Mouse (Mus musculus) neural tube, embryonic 11.5 days (tissue): Measurements from ENCODE around the gene Sfxn5. TPM values are rescaled to one million over a fixed set of nuclear protein-coding genes. Genes with fewer than 3 reads are reported as not detected.

Experiments used
- ATAC-seq: fragments of 200-750 bp; cut with Nextera tagmentation; 2 replicates; pipeline ENCODE4 v1.8.0; 2017; ENCODE audit warnings: moderate number of reproducible peaks, mild to moderate bottlenecking, moderate TSS enrichment, moderate library complexity; ENCODE audit not compliant: insufficient read depth, low FRiP score, low TSS enrichment
- DNase-seq: peaks from one replicate; pipeline ENCODE4 v3.0.0-alpha.2; 2015; ENCODE audit warnings: low spot score
- H3K27ac ChIP-seq: fragments of 300-500 bp; sonication (generic); 2 replicates; pipeline ENCODE4 v1.5.1; 2014; ENCODE audit warnings: low read depth, mild to moderate bottlenecking, low read length
- H3K27me3 ChIP-seq: fragments of 300-500 bp; sonication (generic); 2 replicates; pipeline ENCODE4 v1.6.1; 2014; ENCODE audit warnings: mild to moderate bottlenecking, low read length, mixed read lengths; ENCODE audit not compliant: control insufficient read depth, insufficient read depth
- H3K36me3 ChIP-seq: fragments of 300-500 bp; sonication (generic); 2 replicates; pipeline ENCODE4 v1.6.1; 2014; ENCODE audit warnings: mild to moderate bottlenecking, low read length, moderate library complexity, mixed read lengths; ENCODE audit not compliant: control insufficient read depth, insufficient read depth
- H3K4me1 ChIP-seq: fragments of 300-500 bp; sonication (generic); 2 replicates; pipeline ENCODE4 v1.6.1; 2014; ENCODE audit warnings: low read length, mixed read lengths; ENCODE audit not compliant: control insufficient read depth, insufficient read depth
- H3K4me2 ChIP-seq: fragments of 300-500 bp; sonication (generic); 2 replicates; pipeline ENCODE4 v1.6.1; 2014; ENCODE audit warnings: low read depth, mild to moderate bottlenecking, moderate library complexity
- H3K4me3 ChIP-seq: fragments of 300-500 bp; sonication (generic); 2 replicates; pipeline ENCODE4 v1.5.1; 2014; ENCODE audit warnings: low read depth, low read length
- H3K9ac ChIP-seq: fragments of 300-500 bp; sonication (generic); 2 replicates; pipeline ENCODE4 v1.6.1; 2014; ENCODE audit warnings: mild to moderate bottlenecking, low read length
- H3K9me3 ChIP-seq: fragments of 300-500 bp; sonication (generic); 2 replicates; pipeline ENCODE4 v1.6.1; 2016; ENCODE audit warnings: low read length; ENCODE audit not compliant: control insufficient read depth
- WGBS: fragments of 180-500 bp; shearing (Covaris S2); extraction: QIAGEN DNeasy Blood & Tissue Kit; methylation state at CpG from one replicate; pipeline ENCODE4 v1.1.7; 2014; 5-methylcytosine and 5-hydroxymethylcytosine counted together
- polyA plus RNA-seq: library from polyadenylated mRNA; unstranded; fragments of >200 nt; fragmentation: Nextera tagmentation; extraction: Ambion mirVana; gene quantifications from 2 replicates; pipeline ENCODE4 v1.2.1, GENCODE M21; 2014

Gene Sfxn5
- polyA plus RNA-seq, 1 experiment from 2014 or later: 5.5 TPM

- H3K4me1 ChIP-seq: 0 out of 2 replicates have a peak, but pooled peaks cover 4% of the 10 kb centered on the region
- peak overlapping the region; percentile 67; the same call in 1 of the 2 replicates for H3K9ac ChIP-seq
- H3K27me3 ChIP-seq: 0 out of 2 replicates have a peak, but pooled peaks cover 3% of the 10 kb centered on the region
- H3K4me2 ChIP-seq: peak overlapping the region; percentile 96
- H3K27ac ChIP-seq: no peak overlapping the region
- ATAC-seq (no peak), DNase-seq (no peak)
- peak overlapping the region; percentile 71 for H3K4me3 ChIP-seq
- H3K36me3 ChIP-seq: no peaks in the 10 kb centered on the region
- WGBS: 4% methylated on average over 13 of the region's 13 CpGs
- no peaks in the 10 kb centered on the region for H3K9me3 ChIP-seq
Measured at GRCm38 (mm10) chr6:85333732-85334131, 510 bp upstream of the Sfxn5 start.

- WGBS: under 1% methylated on average over 41 of the region's 41 CpGs
- ATAC-seq (peak; percentile 10; the same call in 1 of the 2 replicates), DNase-seq (peak; percentile 11)
- Histone ChIP-seq H3K4me1 (0 out of 2 replicates have a peak, but pooled peaks cover 4% of the 10 kb centered on the region), H3K27ac (no peak overlapping the region), H3K4me2 (peak overlapping the region; percentile 96), H3K36me3 (no peaks in the 10 kb centered on the region), H3K4me3 (peak overlapping the region; percentile 71), H3K9me3 (no peaks in the 10 kb centered on the region), H3K27me3 (0 out of 2 replicates have a peak, but pooled peaks cover 3% of the 10 kb centered on the region), H3K9ac (peak overlapping the region; percentile 61)
Measured at GRCm38 (mm10) chr6:85332351-85332999, 747 bp downstream of the Sfxn5 start.

GRCm38 (mm10) chr6:85331736-85332135, 1.5 kb downstream of the Sfxn5 start:
- Histone ChIP-seq H3K4me1 (0 out of 2 replicates have a peak, but pooled peaks cover 4% of the 10 kb centered on the region), H3K27me3 (0 out of 2 replicates have a peak, but pooled peaks cover 3% of the 10 kb centered on the region), H3K27ac (no peak overlapping the region), H3K9ac (no peak overlapping the region), H3K4me3 (no peak overlapping the region; the same call in 1 of the 2 replicates), H3K9me3 (no peaks in the 10 kb centered on the region), H3K4me2 (peak overlapping the region; percentile 96), H3K36me3 (no peaks in the 10 kb centered on the region)
- ATAC-seq (no peak), DNase-seq (no peak)
- WGBS: 10% methylated on average over 8 of the region's 8 CpGs

GRCm38 (mm10) chr6:85331221-85331735, 1.9 kb downstream of the Sfxn5 start:
- WGBS: 54% methylated on average over 6 of the region's 6 CpGs
- Histone ChIP-seq H3K9me3 (no peaks in the 10 kb centered on the region), H3K27ac (no peak overlapping the region), H3K4me2 (no peak overlapping the region), H3K9ac (no peak overlapping the region), H3K36me3 (no peaks in the 10 kb centered on the region), H3K4me1 (0 out of 2 replicates have a peak, but pooled peaks cover 4% of the 10 kb centered on the region), H3K27me3 (0 out of 2 replicates have a peak, but pooled peaks cover 3% of the 10 kb centered on the region), H3K4me3 (no peak overlapping the region)
- no peak for DNase-seq
- no peak for ATAC-seq

- Histone ChIP-seq H3K4me2 (no peak overlapping the region), H3K9ac (no peak overlapping the region), H3K9me3 (no peaks in the 10 kb centered on the region), H3K27me3 (0 out of 2 replicates have a peak, but pooled peaks cover 3% of the 10 kb centered on the region), H3K4me1 (0 out of 2 replicates have a peak, but pooled peaks cover 4% of the 10 kb centered on the region), H3K36me3 (no peaks in the 10 kb centered on the region), H3K4me3 (no peak overlapping the region), H3K27ac (no peak overlapping the region)
- no peak for ATAC-seq
- no peak for DNase-seq
- WGBS: 96% methylated on average over 4 of the region's 4 CpGs
Measured at GRCm38 (mm10) chr6:85329666-85330185, 3.5 kb downstream of the Sfxn5 start.

GRCm38 (mm10) chr6:85326564-85326963, 6.7 kb downstream of the Sfxn5 start:
- Histone ChIP-seq H3K36me3 (no peaks in the 10 kb centered on the region), H3K9ac (no peak overlapping the region), H3K4me2 (no peak overlapping the region), H3K27me3 (0 out of 2 replicates have a peak, but pooled peaks cover 3% of the 10 kb centered on the region), H3K27ac (no peak overlapping the region), H3K4me3 (no peak overlapping the region), H3K4me1 (no peaks in the 10 kb centered on the region), H3K9me3 (no peaks in the 10 kb centered on the region)
- no peak for DNase-seq
- 83% methylated on average over 4 of the region's 4 CpGs for WGBS
- no peak for ATAC-seq

- Histone ChIP-seq H3K9me3 (no peaks in the 10 kb centered on the region), H3K27ac (no peak overlapping the region), H3K4me3 (no peak overlapping the region), H3K27me3 (no peaks in the 10 kb centered on the region), H3K36me3 (no peaks in the 10 kb centered on the region), H3K4me2 (no peak overlapping the region), H3K9ac (no peak overlapping the region), H3K4me1 (no peaks in the 10 kb centered on the region)
- DNase-seq (no peak), ATAC-seq (no peak)
- 48% methylated on average over 2 of the region's 2 CpGs for WGBS
Measured at GRCm38 (mm10) chr6:85325109-85325508, 8.1 kb downstream of the Sfxn5 start.

GRCm38 (mm10) chr6:85320445-85320866, 12.8 kb downstream of the Sfxn5 start:
- peak overlapping the region; percentile 35; the same call in 1 of the 2 replicates for H3K27ac ChIP-seq
- no peaks in the 10 kb centered on the region for H3K36me3 ChIP-seq
- no peaks in the 10 kb centered on the region for H3K9me3 ChIP-seq
- H3K4me2 ChIP-seq: no peak overlapping the region
- 77% methylated on average over 6 of the region's 6 CpGs for WGBS
- H3K27me3 ChIP-seq: no peaks in the 10 kb centered on the region
- H3K4me1 ChIP-seq: no peaks in the 10 kb centered on the region
- DNase-seq (no peak), ATAC-seq (peak; percentile 68)
- H3K4me3 ChIP-seq: no peak overlapping the region
- H3K9ac ChIP-seq: no peak overlapping the region
